Mouse (Mus musculus) frontal cortex, postnatal 14 days (tissue): Measurements from ENCODE around the gene Gm4969.
A peak's percentile ranks its signal among the peaks of the same experiment; 100 is the strongest.
"Not testable (repeated sequence)": the region's sequence is repeated elsewhere in the genome, so short reads cannot be mapped to it uniquely, and the experiment has no call there.

Source experiments
- DNase-seq, 2 experiments: peaks; one replicate each; pipeline ENCODE4 v3.0.0; 2022; ENCODE audit warnings: low spot score in 2 of 2

The Gm4969 gene

GRCm38 (mm10) chr7:19118028-19118771 is at the start of gene Gm4969:
Gene Gm4969 (minus strand): TSS chr7:19118368.
- DNase-seq = peak; percentile 58 to 68

GRCm38 (mm10) chr7:19166990-19167389 is 48.8 kb upstream of the Gm4969 start:
- no peak for DNase-seq

- no peak for DNase-seq
Measured at GRCm38 (mm10) chr7:19165656-19166423, 47.7 kb upstream of the Gm4969 start, which contains the start of gene Gipr. Gene Gipr (minus strand): TSS chr7:19166127.

- DNase-seq = no peak
Measured at GRCm38 (mm10) chr7:19164978-19165377, 46.8 kb upstream of the Gm4969 start.

GRCm38 (mm10) chr7:19164189-19164588 is 46.0 kb upstream of the Gm4969 start:
- no peak for DNase-seq

- DNase-seq = no peak
Measured at GRCm38 (mm10) chr7:19163752-19164151, 45.6 kb upstream of the Gm4969 start.

GRCm38 (mm10) chr7:19162928-19163327 is 44.8 kb upstream of the Gm4969 start:
- DNase-seq = no peak

DNA sequence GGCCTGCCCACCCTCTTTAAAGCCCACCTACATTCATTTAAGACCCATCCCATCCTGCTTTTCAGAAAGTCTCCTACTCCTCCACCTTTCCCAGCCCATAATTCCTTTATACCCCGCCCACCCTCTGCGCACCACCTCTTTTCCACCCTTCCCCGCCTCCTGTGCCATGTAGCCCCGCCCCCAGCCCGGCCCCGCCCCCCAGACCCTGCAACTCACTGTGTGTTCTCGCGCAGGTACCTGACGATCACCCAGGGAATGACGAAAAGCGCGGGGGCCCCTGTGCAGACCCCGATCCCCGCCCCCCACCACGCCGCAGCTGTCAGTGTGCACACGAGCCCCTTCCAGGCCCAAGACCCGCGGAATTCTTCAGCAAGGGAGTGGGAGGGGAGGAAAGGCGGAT is 41.9 kb upstream of the Gm4969 start:
- no peak for DNase-seq

- no peak for DNase-seq
Measured at GRCm38 (mm10) chr7:19159411-19159810, 41.2 kb upstream of the Gm4969 start.

- no peak for DNase-seq
Measured at GRCm38 (mm10) chr7:19158601-19159000, 40.4 kb upstream of the Gm4969 start.

- DNase-seq = peak; percentile 84 to 94
Measured at GRCm38 (mm10) chr7:19157160-19157800, 39.1 kb upstream of the Gm4969 start.

- DNase-seq = no peak
Measured at GRCm38 (mm10) chr7:19155825-19156475, 37.8 kb upstream of the Gm4969 start.

DNA sequence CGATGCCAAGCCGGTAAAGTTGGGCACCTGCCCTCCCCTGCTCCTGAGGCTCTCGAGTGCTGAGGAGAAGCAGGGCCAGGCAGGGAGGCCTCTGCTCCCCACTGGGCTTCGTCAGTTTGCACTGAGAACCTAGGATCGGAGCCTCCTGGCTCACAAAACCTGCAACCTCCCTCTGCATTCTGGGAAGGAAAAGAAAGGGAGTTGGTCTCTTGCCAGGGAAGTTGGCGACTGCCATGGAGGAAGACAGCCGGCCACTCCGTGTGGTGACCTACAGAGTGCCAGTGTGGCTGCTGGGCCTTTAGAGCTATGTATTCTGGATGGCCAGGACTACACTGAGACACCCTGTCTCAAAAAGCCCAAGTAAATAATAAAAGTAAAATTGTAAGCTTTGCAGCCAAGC is 36.6 kb upstream of the Gm4969 start:
- no peak for DNase-seq

- not testable (repeated sequence) for DNase-seq
Measured at GRCm38 (mm10) chr7:19151121-19151520, 33.0 kb upstream of the Gm4969 start.

DNA sequence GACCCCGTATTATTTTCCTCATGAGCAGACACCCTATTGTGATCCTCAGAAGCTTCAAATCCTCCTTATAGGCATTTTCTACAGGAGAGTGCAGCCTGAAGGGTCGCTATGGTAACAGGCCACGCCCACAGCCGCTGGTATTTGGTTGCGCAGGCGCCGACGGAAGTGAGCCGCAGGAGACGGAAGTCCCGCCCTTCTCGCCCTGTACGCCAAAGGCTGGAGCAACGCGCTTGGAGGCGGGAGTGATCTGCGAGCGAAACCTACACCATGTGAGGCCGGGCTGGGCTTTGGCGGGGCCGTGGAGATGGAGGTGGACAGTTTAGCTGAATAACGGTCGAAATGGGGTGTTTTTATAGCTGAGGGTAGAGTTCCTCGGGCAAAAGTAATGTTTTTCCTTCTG is 31.5 kb upstream of the Gm4969 start, which contains the start of gene Snrpd2:
Gene Snrpd2, plus strand, starts transcription at position 97 of the 400 bp plus-strand sequence.
- peak; percentile 88 to 93 for DNase-seq

DNA sequence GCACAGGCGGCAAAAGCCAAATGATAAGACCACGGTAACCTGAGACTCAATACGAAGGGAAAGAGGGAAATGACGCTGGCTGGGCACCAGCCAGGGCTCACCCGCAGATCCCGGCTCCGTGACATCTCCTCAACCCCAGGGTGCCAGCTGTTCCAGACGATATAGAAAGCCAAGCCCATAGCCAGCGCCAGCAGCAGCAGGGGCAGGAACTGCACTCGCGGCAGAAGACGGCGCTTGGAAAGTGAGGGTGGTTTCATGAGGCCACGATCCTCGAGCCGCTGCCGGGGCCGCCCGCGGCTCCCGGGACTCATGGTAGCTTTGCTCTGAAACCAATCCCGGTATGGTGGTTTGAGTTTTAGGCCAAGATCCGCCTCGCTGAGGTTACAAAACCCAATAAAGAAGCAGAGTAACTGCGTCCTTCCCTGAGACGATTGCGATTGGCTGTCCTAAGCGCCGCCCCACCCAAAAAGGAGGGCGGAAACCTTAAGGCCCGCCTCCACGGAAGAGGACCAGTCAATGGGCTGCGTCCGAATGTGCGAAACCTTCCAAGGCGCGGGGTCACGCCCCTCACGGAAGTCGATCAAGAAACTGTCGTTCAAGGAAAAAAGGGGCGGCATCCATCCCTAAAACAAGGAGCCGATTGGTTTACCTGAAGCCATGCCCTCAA is 30.8 kb upstream of the Gm4969 start, which contains the start of gene Qpctl:
Gene Qpctl, minus strand, starts transcription at position 417 of the 667 bp plus-strand sequence.
- DNase-seq = peak; percentile 98 to 99

- no peak for DNase-seq
Measured at GRCm38 (mm10) chr7:19148180-19148874, 30.2 kb upstream of the Gm4969 start.

- DNase-seq = no peak
Measured at GRCm38 (mm10) chr7:19147497-19148045, 29.4 kb upstream of the Gm4969 start.

GRCm38 (mm10) chr7:19146793-19147192 is 28.6 kb upstream of the Gm4969 start:
- DNase-seq = no peak

- peak in 1 of 2 experiments; percentile 51 for DNase-seq
Measured at GRCm38 (mm10) chr7:19137380-19137779, 19.2 kb upstream of the Gm4969 start.
